Mouse (Mus musculus) G1E (cell line): ENCODE data around the gene Wfdc5.

Source experiments
- CTCF ChIP-seq: IDR thresholded peaks from 2 replicates; pipeline ENCODE4 v1.5.1; 2012; ENCODE audit warnings: low read depth, low read length, inconsistent platforms, mixed read lengths
- GATA1 ChIP-seq: IDR thresholded peaks from 2 replicates; pipeline ENCODE4 v1.6.1; 2012; ENCODE audit warnings: borderline replicate concordance, low read length, inconsistent platforms, mixed read lengths
- POLR2AphosphoS5 ChIP-seq: IDR thresholded peaks from 2 replicates; pipeline ENCODE4 v1.6.1; 2012; ENCODE audit warnings: low read depth, low read length, inconsistent platforms; ENCODE audit not compliant: insufficient replicate concordance
- TAL1 ChIP-seq: conservative IDR thresholded peaks from 2 replicates; pipeline ENCODE4 v1.6.1; 2012; ENCODE audit warnings: low read depth, low read length, inconsistent platforms, mixed read lengths

GRCm38 (mm10) chr2:164156158-164156557 lies 26.4 kb downstream of the Wfdc5 start:
- TF ChIP-seq CTCF, result no peak
- no peak for TF ChIP-seq POLR2AphosphoS5
- TF ChIP-seq TAL1, result no peak
- no peak for TF ChIP-seq GATA1
